Mouse (Mus musculus): ENCODE data around the gene Vegfc.

Vegfc gene

GRCm38 (mm10) chr8:54185927-54186326, 108.5 kb downstream of the Vegfc start:
- DNase-seq (ENCODE audit: low spot score) = no peak

- no peak for DNase-seq (ENCODE audit: low spot score)
These were observed 138.8 kb downstream of the Vegfc start for GRCm38 (mm10) chr8:54216250-54216649.

- DNase-seq (ENCODE audit: low spot score) = no peak
These were observed 151.4 kb downstream of the Vegfc start for GRCm38 (mm10) chr8:54228801-54229204.

GRCm38 (mm10) chr8:54230638-54231037, 153.2 kb downstream of the Vegfc start:
- no peak for DNase-seq (ENCODE audit: low spot score)

GRCm38 (mm10) chr8:54233316-54233715, 155.9 kb downstream of the Vegfc start:
- no peak for DNase-seq (ENCODE audit: low spot score)

Measured in testis, postnatal 14 days (tissue).